Mouse (Mus musculus): ENCODE data around the gene Rps6.

- TF ChIP-seq CTCF (IDR thresholded peaks at IDR 0.05; ENCODE audit: low read depth, low read length) (no peak), POLR2A (IDR thresholded peaks at IDR 0.05; ENCODE audit: borderline replicate concordance, low read depth, low read length) (no peak)
These were observed 24.0 kb upstream of the Rps6 start for GRCm38 (mm10) chr4:86881178-86881577.

Measured in bone marrow macrophage, adult 2 months (primary cell).